Mouse (Mus musculus) kidney, postnatal 0 days (tissue): ENCODE measurements at regions not wholly inside any gene's neighbourhood (a gene's known extent, or its start where the extent isn't known, plus 50 kb on each side); places are given as distances from the start of the nearest gene placed in this dataset.

Experiments used
- ATAC-seq: fragments of 200-750 bp; cut with Nextera tagmentation; replicated peaks from 2 replicates; pipeline ENCODE4 v1.8.0; 2017; ENCODE audit warnings: low read depth, moderate number of reproducible peaks, moderate TSS enrichment, moderate library complexity; ENCODE audit not compliant: low FRiP score
- DNase-seq: peaks from one replicate; pipeline ENCODE4 v3.0.0-alpha.2; 2016; ENCODE audit warnings: low spot score
- H3K27ac ChIP-seq: fragments of 300-500 bp; sonication (generic); 2 replicates; pipeline ENCODE4 v1.5.1; 2014; ENCODE audit warnings: mild to moderate bottlenecking
- H3K27me3 ChIP-seq: fragments of 300-500 bp; sonication (generic); 2 replicates; pipeline ENCODE4 v1.6.1; 2014; ENCODE audit warnings: low read length, mixed read lengths; ENCODE audit not compliant: insufficient read depth
- H3K36me3 ChIP-seq: fragments of 300-500 bp; sonication (generic); 2 replicates; pipeline ENCODE4 v1.6.1; 2014; ENCODE audit warnings: low read length, mixed read lengths; ENCODE audit not compliant: insufficient read depth
- H3K4me1 ChIP-seq: fragments of 300-500 bp; sonication (generic); replicated peaks from 2 replicates; pipeline ENCODE4 v1.6.1; 2014; ENCODE audit warnings: antibody characterized with exemption, low read length, mixed read lengths; ENCODE audit not compliant: insufficient read depth
- H3K4me2 ChIP-seq: fragments of 300-500 bp; sonication (generic); 2 replicates; pipeline ENCODE4 v1.6.1; 2014; ENCODE audit warnings: mild to moderate bottlenecking, low read length, moderate library complexity, mixed read lengths
- H3K4me3 ChIP-seq: fragments of 300-500 bp; sonication (generic); replicated peaks from 2 replicates; pipeline ENCODE4 v1.5.1; 2014; ENCODE audit warnings: low read depth, low read length
- H3K9ac ChIP-seq: fragments of 300-500 bp; sonication (generic); 2 replicates; pipeline ENCODE4 v1.6.1; 2014; ENCODE audit warnings: low read depth, low read length
- H3K9me3 ChIP-seq: fragments of 300-500 bp; sonication (generic); replicated peaks from 2 replicates; pipeline ENCODE4 v1.6.1; 2016; ENCODE audit warnings: low read length, inconsistent platforms, mixed read lengths
- CTCF ChIP-seq: IDR thresholded peaks from 2 replicates; pipeline ENCODE4 v1.5.1; 2016; ENCODE audit warnings: antibody characterized with exemption, low read depth, mild to moderate bottlenecking, moderate library complexity
- WGBS: fragments of 180-500 bp; shearing (Covaris S2); extraction: QIAGEN DNeasy Blood & Tissue Kit; methylation state at CpG from one replicate; pipeline ENCODE4 v1.1.7; 2014; 5-methylcytosine and 5-hydroxymethylcytosine counted together

GRCm38 (mm10) chr12:5777556-5777955 is 402.1 kb upstream of the Klhl29 start:
- Histone ChIP-seq H3K27ac (no peak overlapping the region), H3K36me3 (no peaks in the 10 kb centered on the region), H3K4me3 (no peak overlapping the region), H3K9me3 (no peaks in the 10 kb centered on the region), H3K9ac (no peak overlapping the region), H3K27me3 (no peaks in the 10 kb centered on the region), H3K4me1 (no peaks in the 10 kb centered on the region), H3K4me2 (no peak overlapping the region)
- DNase-seq (no peak), ATAC-seq (no peak)
- no peak for TF ChIP-seq CTCF

DNA sequence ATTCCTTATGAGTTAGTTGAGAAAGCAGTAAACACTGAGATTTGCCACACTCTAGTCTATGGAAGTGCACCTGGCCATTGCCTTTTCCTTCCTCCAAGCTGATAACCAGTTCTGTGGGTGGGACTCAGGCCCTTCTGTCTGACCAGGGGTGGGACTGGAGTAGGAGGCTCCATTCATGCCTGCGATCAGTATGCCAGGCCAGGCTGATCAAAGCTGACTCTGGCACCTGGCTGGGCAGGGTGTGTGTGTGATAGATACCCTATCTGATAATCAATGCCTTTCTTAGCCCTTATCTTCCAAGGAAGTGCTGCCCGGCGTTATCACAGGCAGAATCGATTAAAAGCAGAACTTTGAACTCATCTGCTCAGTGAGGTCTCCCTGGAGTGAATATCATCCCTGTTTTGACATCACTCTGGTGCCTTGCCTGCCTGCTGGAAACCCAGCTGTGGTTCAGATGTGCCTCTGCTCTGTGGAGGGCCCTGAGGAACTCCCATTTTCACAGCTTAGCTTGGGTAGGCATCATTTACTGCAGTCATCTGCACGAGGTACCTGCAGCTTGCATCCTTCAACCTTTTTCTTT is 396.0 kb upstream of the Klhl29 start:
- H3K36me3 ChIP-seq: no peaks in the 10 kb centered on the region
- H3K4me2 ChIP-seq: no peak overlapping the region
- DNase-seq (no peak), ATAC-seq (no peak)
- no peaks in the 10 kb centered on the region for H3K4me1 ChIP-seq
- no peak for TF ChIP-seq CTCF
- H3K9me3 ChIP-seq: no peaks in the 10 kb centered on the region
- no peak overlapping the region for H3K27ac ChIP-seq
- no peak overlapping the region for H3K9ac ChIP-seq
- no peaks in the 10 kb centered on the region for H3K27me3 ChIP-seq
- WGBS: 78% methylated on average over 5 of the region's 5 CpGs
- no peak overlapping the region for H3K4me3 ChIP-seq

DNA sequence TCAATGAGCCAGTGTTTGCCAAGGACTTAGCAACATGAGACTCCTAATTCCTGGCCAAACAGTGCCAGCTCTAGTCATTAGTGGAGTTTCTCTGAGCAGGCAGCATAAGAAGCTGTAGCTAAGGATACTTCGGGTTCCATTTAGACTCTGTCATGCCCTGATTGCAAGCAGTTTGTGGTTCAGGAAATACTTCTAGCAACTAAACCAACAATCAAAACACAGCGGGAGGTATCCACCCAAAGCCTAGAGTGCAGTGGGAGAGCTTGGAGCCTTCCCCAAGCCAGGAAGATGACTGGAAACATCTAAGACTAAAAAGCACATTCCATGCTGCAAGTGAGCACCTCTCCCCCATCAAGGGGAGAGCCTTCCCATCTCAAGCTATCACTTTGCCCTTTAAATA is 395.0 kb upstream of the Klhl29 start:
- Histone ChIP-seq H3K36me3 (no peaks in the 10 kb centered on the region), H3K9me3 (no peaks in the 10 kb centered on the region), H3K4me1 (no peaks in the 10 kb centered on the region), H3K27ac (no peak overlapping the region), H3K4me3 (no peak overlapping the region), H3K27me3 (no peaks in the 10 kb centered on the region), H3K9ac (no peak overlapping the region), H3K4me2 (no peak overlapping the region)
- TF ChIP-seq CTCF: no peak
- ATAC-seq (no peak), DNase-seq (no peak)
- WGBS: 59% methylated on average over 2 of the region's 2 CpGs

DNA sequence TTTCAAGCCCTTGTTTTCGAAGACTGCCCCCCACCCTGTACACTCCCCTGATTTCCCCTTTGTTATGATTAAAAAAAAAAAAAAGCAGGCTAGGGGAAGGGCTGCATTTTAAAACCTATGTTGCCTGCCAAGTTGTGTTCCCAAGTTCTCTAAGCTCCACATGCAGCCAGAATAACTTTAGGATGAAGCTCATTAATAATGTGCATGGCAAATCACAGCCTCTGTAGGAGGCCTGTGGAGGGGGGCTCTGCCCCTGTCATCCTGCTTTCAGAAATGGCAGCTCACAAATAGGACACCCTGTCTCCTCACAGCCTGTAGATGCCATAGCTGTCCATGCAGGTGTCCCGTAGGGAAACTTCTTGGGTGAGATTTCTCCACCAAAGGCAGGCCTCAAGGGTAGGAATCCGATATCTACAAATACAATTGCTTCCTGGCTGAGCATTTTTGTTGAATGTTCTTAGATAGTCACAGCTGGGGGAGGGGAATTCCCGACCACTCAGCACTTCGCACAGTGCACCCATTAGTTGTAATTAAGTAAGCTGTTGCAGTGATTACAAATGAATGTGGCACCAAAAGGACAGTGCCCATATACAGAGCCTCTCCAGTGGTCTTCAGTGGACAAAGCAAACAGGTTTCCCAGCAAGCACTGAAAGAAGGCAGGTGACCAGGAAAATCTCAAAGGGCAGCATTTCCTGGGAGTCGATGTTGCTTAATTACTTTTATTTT is 389.1 kb upstream of the Klhl29 start:
- WGBS: 45% methylated on average over 6 of the region's 6 CpGs
- no peak for TF ChIP-seq CTCF
- no peak overlapping the region for H3K9ac ChIP-seq
- no peak overlapping the region for H3K4me3 ChIP-seq
- no peak overlapping the region for H3K27ac ChIP-seq
- no peak for DNase-seq
- ATAC-seq: no peak
- H3K36me3 ChIP-seq: no peaks in the 10 kb centered on the region
- no peaks in the 10 kb centered on the region for H3K27me3 ChIP-seq
- no peak overlapping the region for H3K4me2 ChIP-seq
- no peaks in the 10 kb centered on the region for H3K9me3 ChIP-seq
- no peaks in the 10 kb centered on the region for H3K4me1 ChIP-seq

DNA sequence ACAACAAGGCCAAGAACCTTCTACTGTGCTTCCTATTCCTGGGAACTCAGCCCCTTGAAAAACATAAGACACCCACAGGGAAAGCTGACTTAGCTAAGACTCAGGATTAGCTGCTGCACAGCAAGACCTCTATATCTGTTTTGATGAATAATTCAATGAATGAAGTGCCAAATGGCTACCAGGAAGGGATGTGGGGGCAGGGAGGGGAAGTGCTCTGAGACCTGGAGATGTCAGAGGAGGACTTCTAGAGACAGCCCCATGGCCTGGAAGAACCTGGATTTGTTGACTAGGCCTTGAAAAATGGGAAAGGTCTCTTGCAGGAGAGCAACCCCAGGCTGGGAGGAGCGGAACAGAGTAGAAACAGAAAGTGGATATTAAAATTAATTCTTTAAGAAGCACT is 388.5 kb upstream of the Klhl29 start:
- H3K4me3 ChIP-seq: no peak overlapping the region
- no peak overlapping the region for H3K27ac ChIP-seq
- H3K9me3 ChIP-seq: no peaks in the 10 kb centered on the region
- DNase-seq (no peak), ATAC-seq (no peak)
- H3K27me3 ChIP-seq: no peaks in the 10 kb centered on the region
- no peak for TF ChIP-seq CTCF
- WGBS: 77% methylated on average over 1 of the region's 1 CpGs
- no peak overlapping the region for H3K4me2 ChIP-seq
- H3K9ac ChIP-seq: no peak overlapping the region
- no peaks in the 10 kb centered on the region for H3K4me1 ChIP-seq
- no peaks in the 10 kb centered on the region for H3K36me3 ChIP-seq

DNA sequence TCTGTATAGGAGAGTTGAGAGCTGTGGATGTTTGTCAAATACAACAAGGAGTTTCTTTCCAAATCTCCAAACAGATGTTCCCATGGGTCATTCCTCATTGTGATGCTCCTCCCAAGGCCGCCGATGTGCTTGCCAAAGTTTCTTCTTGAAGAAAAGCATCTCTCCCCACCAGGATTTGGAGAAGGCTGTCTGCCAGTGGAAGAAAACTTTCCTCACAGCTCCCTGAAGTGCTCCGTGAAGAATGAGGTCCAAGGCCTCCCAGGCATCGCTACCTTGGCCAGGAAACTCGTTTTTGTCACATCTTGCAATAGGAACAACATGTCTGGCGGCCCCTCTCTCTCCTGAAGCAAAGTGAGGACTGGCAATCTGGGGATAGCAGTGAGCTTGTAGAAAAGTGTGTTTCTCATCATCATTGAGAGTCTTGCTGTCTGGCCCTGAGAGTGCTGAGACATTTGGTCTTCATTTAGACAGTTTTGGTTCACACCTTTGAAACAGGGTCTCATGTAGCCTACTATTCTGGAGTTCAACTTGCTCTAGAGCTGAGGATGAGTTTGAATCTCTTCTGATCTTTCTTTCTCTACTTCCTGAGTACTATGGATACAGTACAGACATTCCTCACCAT is 386.9 kb upstream of the Klhl29 start:
- no peaks in the 10 kb centered on the region for H3K9me3 ChIP-seq
- no peak for TF ChIP-seq CTCF
- WGBS: 68% methylated on average over 6 of the region's 6 CpGs
- no peaks in the 10 kb centered on the region for H3K27me3 ChIP-seq
- H3K9ac ChIP-seq: no peak overlapping the region
- no peak overlapping the region for H3K4me3 ChIP-seq
- no peak for DNase-seq
- no peaks in the 10 kb centered on the region for H3K4me1 ChIP-seq
- no peaks in the 10 kb centered on the region for H3K36me3 ChIP-seq
- no peak for ATAC-seq
- no peak overlapping the region for H3K4me2 ChIP-seq
- no peak overlapping the region for H3K27ac ChIP-seq
